Mouse (Mus musculus): Measurements from ENCODE around the gene Olfr313. TPM values are rescaled to one million over a fixed set of nuclear protein-coding genes. Genes with fewer than 3 reads are reported as not detected.

Gene Olfr313
- polyA plus RNA-seq, 1 experiment, result not detected

DNA sequence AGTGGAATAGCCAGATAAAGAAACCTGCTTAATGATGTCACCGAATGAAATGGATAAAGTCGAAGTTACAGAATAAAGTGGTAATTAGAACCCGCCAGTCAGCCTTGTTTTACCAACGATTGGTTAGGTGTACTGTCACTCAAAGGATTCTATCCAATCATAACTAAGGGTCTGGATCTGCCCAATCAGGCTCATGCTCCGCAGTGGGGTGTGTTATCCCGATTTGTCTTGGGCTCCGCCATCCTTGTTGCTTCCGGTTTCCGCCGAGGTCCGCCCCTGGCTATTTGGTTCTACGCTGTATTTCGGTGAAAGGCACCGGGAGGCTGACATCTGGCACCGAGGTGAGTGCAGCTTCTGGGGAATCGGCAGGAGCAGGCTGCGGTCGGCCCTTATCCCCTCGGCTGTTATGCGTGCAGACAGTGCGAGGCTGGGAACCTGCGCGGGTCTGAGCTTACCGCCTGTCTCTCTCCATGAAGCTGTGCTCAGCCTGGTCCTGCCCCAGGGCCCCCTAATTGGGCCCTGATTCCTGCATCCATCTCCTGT, 32.2 kb downstream of the Olfr313 start, which contains the start of gene Gm12258:
Gm12258 (plus strand) TSS at position 240 of the 543 bp plus-strand sequence.
- H3K4me3 ChIP-seq (ENCODE audit: insufficient read depth, low read depth, low read length), result peak within 1 kb of the TSS; percentile 79
- WGBS, result under 1% methylated on average over 24 of the region's 24 CpGs
- H3K4me1 ChIP-seq (ENCODE audit: control insufficient read depth, insufficient read depth, low read length), result peaks cover 3% of the 10 kb centered on the region; the same call in 1 of the 2 replicates
- H3K27ac ChIP-seq (ENCODE audit: insufficient read depth, low read depth, low read length), result peak within 1 kb of the TSS; percentile 73
- TF ChIP-seq CTCF (IDR thresholded peaks at IDR 0.05; ENCODE audit: insufficient read depth, low read depth, low read length) (no peak), POLR2A (IDR thresholded peaks at IDR 0.05; ENCODE audit: insufficient read depth, low read depth, low read length) (peak; percentile 57; the same call in 1 of the 2 replicates)

DNA sequence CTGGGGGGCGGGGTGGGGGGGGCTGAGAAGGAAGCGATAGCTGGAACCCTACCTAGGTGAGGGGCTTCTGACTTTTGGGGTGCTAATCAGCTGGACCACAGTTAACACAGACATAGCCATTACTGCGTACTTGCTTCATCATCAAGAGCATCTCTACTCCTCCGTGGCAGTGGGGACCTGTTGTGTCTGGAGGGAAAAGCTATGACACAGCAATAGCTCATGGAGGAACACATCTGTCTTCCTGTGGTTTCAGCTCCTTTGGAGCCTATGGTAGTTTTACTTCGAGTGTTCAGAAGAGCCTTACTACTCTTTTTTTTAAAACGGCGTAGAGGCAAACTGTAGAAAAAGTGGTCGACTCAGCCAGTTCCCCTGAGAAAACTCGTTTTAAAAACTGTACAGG, 32.8 kb downstream of the Olfr313 start:
- WGBS, result 33% methylated on average over 9 of the region's 9 CpGs
- no peak for TF ChIP-seq CTCF (IDR thresholded peaks at IDR 0.05; ENCODE audit: insufficient read depth, low read depth, low read length)
- no peak for TF ChIP-seq POLR2A (IDR thresholded peaks at IDR 0.05; ENCODE audit: insufficient read depth, low read depth, low read length)

DNA sequence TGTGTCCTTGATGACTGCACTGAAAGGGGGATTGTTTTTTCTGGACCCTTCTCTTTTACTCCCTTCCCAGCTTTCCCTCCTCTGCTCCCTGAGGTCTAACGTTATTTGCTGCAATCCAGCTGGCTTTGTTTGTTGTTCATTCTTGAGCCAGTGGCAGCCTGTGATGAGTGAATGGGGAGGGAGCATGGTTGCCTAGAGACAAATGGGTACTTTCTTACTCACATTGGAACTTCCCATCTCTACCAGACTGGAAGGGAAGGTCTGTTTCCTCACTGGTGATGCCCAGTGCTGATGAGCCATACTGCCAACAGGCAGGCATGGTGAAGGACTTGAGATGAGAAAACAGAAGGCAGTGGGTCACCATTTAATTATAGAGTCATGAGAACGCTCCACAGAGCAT, 34.9 kb downstream of the Olfr313 start:
- WGBS, result 42% methylated on average over 2 of the region's 2 CpGs
- no peak for TF ChIP-seq POLR2A (IDR thresholded peaks at IDR 0.05; ENCODE audit: insufficient read depth, low read depth, low read length)
- no peak for TF ChIP-seq CTCF (IDR thresholded peaks at IDR 0.05; ENCODE audit: insufficient read depth, low read depth, low read length)

More for the DNA sequence above, 32.8 kb downstream of the Olfr313 start:
- no peak overlapping the region for H3K27ac ChIP-seq (ENCODE audit: insufficient read depth, low read depth, low read length)
- peak overlapping the region; percentile 79 for H3K4me3 ChIP-seq (ENCODE audit: insufficient read depth, low read depth, low read length)
- peaks cover 3% of the 10 kb centered on the region; the same call in 1 of the 2 replicates for H3K4me1 ChIP-seq (ENCODE audit: control insufficient read depth, insufficient read depth, low read length)

DNA sequence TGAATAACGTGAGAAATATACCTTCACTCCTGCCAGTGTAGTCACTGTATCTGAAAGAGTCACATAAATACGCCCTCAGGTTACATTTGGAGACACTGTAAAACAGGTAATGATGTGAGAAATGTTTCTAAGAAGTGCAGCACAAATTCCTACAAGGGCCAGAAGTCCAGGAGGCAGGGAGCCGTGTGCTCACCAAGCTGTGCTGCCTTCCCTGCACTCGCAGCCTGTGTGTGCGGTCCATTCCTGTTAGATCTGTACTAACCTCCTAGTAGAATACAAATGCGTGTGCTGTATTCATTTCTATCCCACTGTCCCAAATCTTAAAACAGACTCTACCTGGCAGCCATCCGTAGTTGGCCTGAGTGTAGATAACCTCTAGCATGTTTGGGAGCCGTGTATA, 45.9 kb downstream of the Olfr313 start:
- Histone ChIP-seq H3K4me3 (ENCODE audit: insufficient read depth, low read depth, low read length) (no peak overlapping the region), H3K27ac (ENCODE audit: insufficient read depth, low read depth, low read length) (no peak overlapping the region), H3K4me1 (ENCODE audit: control insufficient read depth, insufficient read depth, low read length) (no peaks in the 10 kb centered on the region)
- no peak for TF ChIP-seq CTCF (IDR thresholded peaks at IDR 0.05; ENCODE audit: insufficient read depth, low read depth, low read length)
- TF ChIP-seq POLR2A (IDR thresholded peaks at IDR 0.05; ENCODE audit: insufficient read depth, low read depth, low read length), result no peak
- 94% methylated on average over 8 of the region's 8 CpGs for WGBS

More for the DNA sequence above, 34.9 kb downstream of the Olfr313 start:
- Histone ChIP-seq H3K27ac (ENCODE audit: insufficient read depth, low read depth, low read length) (no peak overlapping the region), H3K4me3 (ENCODE audit: insufficient read depth, low read depth, low read length) (no peak overlapping the region), H3K4me1 (ENCODE audit: control insufficient read depth, insufficient read depth, low read length) (peaks cover 3% of the 10 kb centered on the region; the same call in 1 of the 2 replicates)

DNA sequence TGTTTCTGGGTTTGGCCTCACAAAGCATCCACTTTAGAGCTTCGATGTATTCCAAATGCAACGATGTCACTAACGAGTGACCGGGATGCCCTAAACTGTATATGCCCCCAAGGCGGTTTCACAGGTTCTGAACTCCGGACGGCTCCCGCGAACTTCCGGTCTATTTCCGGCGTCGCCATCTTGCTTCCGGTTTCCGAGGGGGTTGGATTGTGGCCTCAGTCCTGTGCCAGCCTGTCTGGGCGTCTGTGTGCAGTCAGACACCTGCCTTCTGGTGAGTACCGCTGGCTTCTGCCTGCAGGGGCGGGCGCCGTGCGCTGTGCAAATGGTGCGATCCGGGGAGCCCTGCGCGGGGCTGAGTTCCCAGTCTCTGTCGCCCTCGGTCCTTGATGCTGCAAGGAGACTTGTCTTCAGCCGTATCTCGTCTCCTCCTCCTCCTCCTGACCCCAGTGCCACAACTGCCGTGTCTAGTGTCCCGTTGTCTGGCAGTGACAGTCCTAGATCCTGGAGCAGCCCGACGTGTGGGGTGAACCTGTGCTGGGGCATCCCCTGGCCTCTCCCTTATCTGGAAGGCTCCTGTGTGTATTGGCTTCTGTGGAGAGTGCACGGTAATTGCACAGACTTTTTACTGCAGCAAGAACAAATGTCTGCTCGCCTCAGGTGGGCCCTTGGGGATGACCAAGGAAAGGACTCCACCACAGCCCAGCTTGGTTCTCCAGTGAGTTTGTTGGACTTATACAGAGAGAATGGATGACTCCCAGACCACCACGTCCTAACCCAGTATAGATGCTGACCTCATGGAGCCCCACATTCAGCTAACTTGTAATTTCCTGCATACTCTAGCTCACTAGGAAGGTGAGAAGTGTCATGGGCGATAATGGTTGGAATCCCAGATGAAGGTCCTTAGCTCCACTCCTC, 52.5 kb downstream of the Olfr313 start, which contains the start of gene 2810021J22Rik:
2810021J22Rik (plus strand) TSS at position 178 of the 915 bp plus-strand sequence.
- H3K27ac ChIP-seq (ENCODE audit: insufficient read depth, low read depth, low read length), result peak within 1 kb of the TSS; percentile 68
- TF ChIP-seq CTCF (IDR thresholded peaks at IDR 0.05; ENCODE audit: insufficient read depth, low read depth, low read length) (no peak), POLR2A (IDR thresholded peaks at IDR 0.05; ENCODE audit: insufficient read depth, low read depth, low read length) (no peak)
- 4% methylated on average over 37 of the region's 37 CpGs for WGBS

DNA sequence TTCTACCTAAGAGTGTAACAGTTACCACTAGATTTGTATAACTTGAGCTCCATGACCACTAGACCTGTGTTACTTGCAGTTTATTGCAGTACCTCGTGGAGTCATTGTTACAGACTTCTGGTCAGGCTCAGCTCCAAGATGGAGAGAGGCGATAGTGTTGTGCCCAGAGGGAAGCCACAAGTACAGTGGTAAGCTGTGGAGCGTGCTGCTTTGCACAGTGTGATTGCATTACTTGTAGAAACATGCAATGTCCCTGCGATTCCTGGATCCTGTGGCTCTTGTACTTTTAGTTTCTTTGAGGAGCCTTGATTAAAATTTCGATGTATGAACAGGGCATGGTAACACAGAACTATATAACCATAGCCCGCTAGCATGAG, 53.1 kb downstream of the Olfr313 start:
- peaks cover 4% of the 10 kb centered on the region; the same call in 1 of the 2 replicates for H3K4me1 ChIP-seq (ENCODE audit: control insufficient read depth, insufficient read depth, low read length)
- whole genome bisulfite sequencing, result 66% methylated on average over 6 of the region's 6 CpGs
- no peak overlapping the region for H3K27ac ChIP-seq (ENCODE audit: insufficient read depth, low read depth, low read length)
- TF ChIP-seq CTCF (IDR thresholded peaks at IDR 0.05; ENCODE audit: insufficient read depth, low read depth, low read length) (no peak), POLR2A (IDR thresholded peaks at IDR 0.05; ENCODE audit: insufficient read depth, low read depth, low read length) (no peak)
- H3K4me3 ChIP-seq (ENCODE audit: insufficient read depth, low read depth, low read length), result no peak overlapping the region

More for the DNA sequence above, 52.5 kb downstream of the Olfr313 start, which contains the start of gene 2810021J22Rik:
- Histone ChIP-seq H3K4me1 (ENCODE audit: control insufficient read depth, insufficient read depth, low read length) (peaks cover 4% of the 10 kb centered on the region; the same call in 1 of the 2 replicates), H3K4me3 (ENCODE audit: insufficient read depth, low read depth, low read length) (peak within 1 kb of the TSS; percentile 87)

Other genes starting within 250 kb of the Olfr313 start
- not detected in 2 replicates for gene Olfr224, start 244.4 kb upstream of the Olfr313 start, polyA plus RNA-seq (2012; ENCODE audit: insufficient read depth, insufficient read length, low replicate concordance, missing spikeins)
- gene Olfr325, start 237.3 kb upstream of the Olfr313 start, polyA plus RNA-seq (2012; ENCODE audit: insufficient read depth, insufficient read length, low replicate concordance, missing spikeins), result not detected in 2 replicates
- not detected in 2 replicates for gene Olfr324, start 219.9 kb upstream of the Olfr313 start, polyA plus RNA-seq (2012; ENCODE audit: insufficient read depth, insufficient read length, low replicate concordance, missing spikeins)
- not detected in 2 replicates for gene 2210407C18Rik, start 198.9 kb upstream of the Olfr313 start, polyA plus RNA-seq (2012; ENCODE audit: insufficient read depth, insufficient read length, low replicate concordance, missing spikeins)
- not detected in 2 replicates for gene Olfr323, start 184.5 kb upstream of the Olfr313 start, polyA plus RNA-seq (2012; ENCODE audit: insufficient read depth, insufficient read length, low replicate concordance, missing spikeins)
- gene Trim58, start 174.5 kb upstream of the Olfr313 start, polyA plus RNA-seq (2012; ENCODE audit: insufficient read depth, insufficient read length, low replicate concordance, missing spikeins), result not detected in 2 replicates
- gene Olfr322, start 156.2 kb upstream of the Olfr313 start, polyA plus RNA-seq (2012; ENCODE audit: insufficient read depth, insufficient read length, low replicate concordance, missing spikeins), result not detected in 2 replicates
- not detected in 2 replicates for gene Olfr320, start 133.9 kb upstream of the Olfr313 start, polyA plus RNA-seq (2012; ENCODE audit: insufficient read depth, insufficient read length, low replicate concordance, missing spikeins)
- not detected in 2 replicates for gene Olfr319, start 115.8 kb upstream of the Olfr313 start, polyA plus RNA-seq (2012; ENCODE audit: insufficient read depth, insufficient read length, low replicate concordance, missing spikeins)
- not detected in 2 replicates for gene Olfr318, start 91.0 kb upstream of the Olfr313 start, polyA plus RNA-seq (2012; ENCODE audit: insufficient read depth, insufficient read length, low replicate concordance, missing spikeins)
- gene Olfr317, start 75.8 kb upstream of the Olfr313 start, polyA plus RNA-seq (2012; ENCODE audit: insufficient read depth, insufficient read length, low replicate concordance, missing spikeins), result not detected in 2 replicates
- gene Olfr316, start 62.3 kb upstream of the Olfr313 start, polyA plus RNA-seq (2012; ENCODE audit: insufficient read depth, insufficient read length, low replicate concordance, missing spikeins), result not detected in 2 replicates
- not detected in 2 replicates for gene Olfr315, start 41.8 kb upstream of the Olfr313 start, polyA plus RNA-seq (2012; ENCODE audit: insufficient read depth, insufficient read length, low replicate concordance, missing spikeins)
- not detected in 2 replicates for gene Olfr314, start 32.0 kb upstream of the Olfr313 start, polyA plus RNA-seq (2012; ENCODE audit: insufficient read depth, insufficient read length, low replicate concordance, missing spikeins)
- not detected in 2 replicates for gene Fam183b, start 13.0 kb upstream of the Olfr313 start, polyA plus RNA-seq (2012; ENCODE audit: insufficient read depth, insufficient read length, low replicate concordance, missing spikeins)
- gene Olfr312, start 14.2 kb downstream of the Olfr313 start, polyA plus RNA-seq (2012; ENCODE audit: insufficient read depth, insufficient read length, low replicate concordance, missing spikeins), result not detected in 2 replicates
- not detected in 2 replicates for gene Olfr311, start 24.3 kb downstream of the Olfr313 start, polyA plus RNA-seq (2012; ENCODE audit: insufficient read depth, insufficient read length, low replicate concordance, missing spikeins)
- gene Gm12258, start 32.2 kb downstream of the Olfr313 start, polyA plus RNA-seq (2012; ENCODE audit: insufficient read depth, insufficient read length, low replicate concordance, missing spikeins), result not detected in 2 replicates
- not detected in 2 replicates for gene 2810021J22Rik, start 52.2 kb downstream of the Olfr313 start, polyA plus RNA-seq (2012; ENCODE audit: insufficient read depth, insufficient read length, low replicate concordance, missing spikeins)
- not detected in 2 replicates for gene Zfp39, start 89.2 kb downstream of the Olfr313 start, polyA plus RNA-seq (2012; ENCODE audit: insufficient read depth, insufficient read length, low replicate concordance, missing spikeins)
- gene Btnl10, start 102.9 kb downstream of the Olfr313 start, polyA plus RNA-seq (2012; ENCODE audit: insufficient read depth, insufficient read length, low replicate concordance, missing spikeins), result not detected in 2 replicates
- not detected in 2 replicates for gene Rnf187, start 123.9 kb downstream of the Olfr313 start, polyA plus RNA-seq (2012; ENCODE audit: insufficient read depth, insufficient read length, low replicate concordance, missing spikeins)
- gene Hist3h2ba, start 133.9 kb downstream of the Olfr313 start, polyA plus RNA-seq (2012; ENCODE audit: insufficient read depth, insufficient read length, low replicate concordance, missing spikeins), result not detected in 2 replicates
- gene Hist3h2a, start 139.7 kb downstream of the Olfr313 start, polyA plus RNA-seq (2012; ENCODE audit: insufficient read depth, insufficient read length, low replicate concordance, missing spikeins), result not detected in 2 replicates
- gene Trim17, start 139.7 kb downstream of the Olfr313 start, polyA plus RNA-seq (2012; ENCODE audit: insufficient read depth, insufficient read length, low replicate concordance, missing spikeins), result not detected in 2 replicates
- not detected in 2 replicates for gene Trim11, start 163.1 kb downstream of the Olfr313 start, polyA plus RNA-seq (2012; ENCODE audit: insufficient read depth, insufficient read length, low replicate concordance, missing spikeins)